Mouse (Mus musculus) embryonic facial prominence, embryonic 15.5 days (tissue): ENCODE measurements around the gene Gprc5c. TPM values are rescaled to one million over a fixed set of nuclear protein-coding genes. Genes with fewer than 3 reads are reported as not detected.

Experiments used
- ATAC-seq: fragments of 200-750 bp; cut with Nextera tagmentation; 2 replicates; pipeline ENCODE4 v1.8.0; 2017; ENCODE audit warnings: low read depth, moderate TSS enrichment; ENCODE audit not compliant: insufficient number of reproducible peaks, low FRiP score, low TSS enrichment
- H3K27ac ChIP-seq: fragments of 300-500 bp; sonication (generic); replicated peaks from 2 replicates; pipeline ENCODE4 v1.5.1; 2015; ENCODE audit warnings: mild to moderate bottlenecking, inconsistent platforms
- H3K27me3 ChIP-seq: fragments of 300-500 bp; sonication (generic); 2 replicates; pipeline ENCODE4 v1.6.1; 2015; ENCODE audit warnings: inconsistent platforms
- H3K36me3 ChIP-seq: fragments of 300-500 bp; sonication (generic); 2 replicates; pipeline ENCODE4 v1.6.1; 2015; ENCODE audit warnings: mild to moderate bottlenecking, inconsistent platforms
- H3K4me1 ChIP-seq: fragments of 300-500 bp; sonication (generic); 2 replicates; pipeline ENCODE4 v1.6.1; 2015; ENCODE audit warnings: inconsistent platforms
- H3K4me2 ChIP-seq: fragments of 300-500 bp; sonication (generic); replicated peaks from 2 replicates; pipeline ENCODE4 v1.6.1; 2015; ENCODE audit warnings: mild to moderate bottlenecking, inconsistent platforms
- H3K4me3 ChIP-seq: fragments of 300-500 bp; sonication (generic); replicated peaks from 2 replicates; pipeline ENCODE4 v1.5.1; 2015; ENCODE audit warnings: mild to moderate bottlenecking, inconsistent platforms
- H3K9ac ChIP-seq: fragments of 300-500 bp; sonication (generic); 2 replicates; pipeline ENCODE4 v1.6.1; 2015; ENCODE audit warnings: inconsistent platforms
- H3K9me3 ChIP-seq: fragments of 300-500 bp; sonication (generic); replicated peaks from 2 replicates; pipeline ENCODE4 v1.6.1; 2016; ENCODE audit warnings: inconsistent platforms
- WGBS: fragments of 180-500 bp; shearing (Covaris S2); methylation state at CpG from one replicate; pipeline ENCODE4 v1.1.7; 2015; 5-methylcytosine and 5-hydroxymethylcytosine counted together
- polyA plus RNA-seq: library from polyadenylated mRNA; unstranded; fragments of >200 nt; fragmentation: Nextera tagmentation; extraction: Ambion mirVana; gene quantifications from 2 replicates; pipeline ENCODE4 v1.2.1, GENCODE M21; 2015

Gene Gprc5c
- polyA plus RNA-seq, 1 experiment from 2014 or later: 45.4 TPM

- no peak overlapping the region for H3K27ac ChIP-seq
- H3K4me1 ChIP-seq: 0 out of 2 replicates have a peak, but pooled peaks cover 24% of the 10 kb centered on the region
- H3K36me3 ChIP-seq: no peaks in the 10 kb centered on the region
- H3K9me3 ChIP-seq: no peaks in the 10 kb centered on the region
- H3K4me2 ChIP-seq: no peak overlapping the region
- no peak overlapping the region for H3K4me3 ChIP-seq
- H3K9ac ChIP-seq: no peak overlapping the region
- no peak for ATAC-seq
- WGBS: 87% methylated on average over 4 of the region's 4 CpGs
- no peaks in the 10 kb centered on the region for H3K27me3 ChIP-seq
These were observed 34.0 kb upstream of the Gprc5c start for GRCm38 (mm10) chr11:114816934-114817333.

- Histone ChIP-seq H3K27ac (no peak overlapping the region), H3K9me3 (no peaks in the 10 kb centered on the region), H3K4me3 (no peak overlapping the region), H3K27me3 (no peaks in the 10 kb centered on the region), H3K4me1 (peaks cover 29% of the 10 kb centered on the region), H3K9ac (no peak overlapping the region), H3K4me2 (no peak overlapping the region), H3K36me3 (no peaks in the 10 kb centered on the region)
- ATAC-seq: no peak
- whole genome bisulfite sequencing: 84% methylated on average over 7 of the region's 7 CpGs
These were observed 32.8 kb upstream of the Gprc5c start for GRCm38 (mm10) chr11:114818185-114818584.

- 34% methylated on average over 2 of the region's 2 CpGs for WGBS
- no peak overlapping the region for H3K27ac ChIP-seq
These were observed 31.8 kb upstream of the Gprc5c start for GRCm38 (mm10) chr11:114819110-114819509.

GRCm38 (mm10) chr11:114820444-114820843 is 30.5 kb upstream of the Gprc5c start:
- no peak overlapping the region for H3K27ac ChIP-seq
- H3K4me1 ChIP-seq: peaks cover 33% of the 10 kb centered on the region
- H3K4me3 ChIP-seq: no peak overlapping the region
- H3K9me3 ChIP-seq: no peaks in the 10 kb centered on the region
- no peak overlapping the region for H3K9ac ChIP-seq
- H3K27me3 ChIP-seq: no peaks in the 10 kb centered on the region
- no peak for ATAC-seq
- no peak overlapping the region for H3K4me2 ChIP-seq
- WGBS: 28% methylated on average over 3 of the region's 3 CpGs
- H3K36me3 ChIP-seq: no peaks in the 10 kb centered on the region

More at GRCm38 (mm10) chr11:114819110-114819509, 31.8 kb upstream of the Gprc5c start:
- Histone ChIP-seq H3K4me2 (no peak overlapping the region), H3K9me3 (no peaks in the 10 kb centered on the region), H3K36me3 (no peaks in the 10 kb centered on the region), H3K9ac (no peak overlapping the region), H3K4me1 (peaks cover 38% of the 10 kb centered on the region), H3K4me3 (no peak overlapping the region), H3K27me3 (no peaks in the 10 kb centered on the region)
- no peak for ATAC-seq

- no peaks in the 10 kb centered on the region for H3K36me3 ChIP-seq
- WGBS: 48% methylated on average over 1 of the region's 1 CpGs
- no peaks in the 10 kb centered on the region for H3K27me3 ChIP-seq
- H3K9ac ChIP-seq: no peak overlapping the region
- H3K27ac ChIP-seq: no peak overlapping the region
- no peak overlapping the region for H3K4me2 ChIP-seq
- H3K9me3 ChIP-seq: no peaks in the 10 kb centered on the region
- H3K4me1 ChIP-seq: peaks cover 33% of the 10 kb centered on the region
- no peak overlapping the region for H3K4me3 ChIP-seq
- no peak for ATAC-seq
These were observed 29.6 kb upstream of the Gprc5c start for GRCm38 (mm10) chr11:114821325-114821724.

- Histone ChIP-seq H3K4me1 (peaks cover 33% of the 10 kb centered on the region), H3K4me3 (no peak overlapping the region), H3K4me2 (peak overlapping the region; percentile 9), H3K9me3 (no peaks in the 10 kb centered on the region), H3K9ac (no peak overlapping the region; the same call in 1 of the 2 replicates), H3K27ac (peak overlapping the region; percentile 71), H3K27me3 (no peaks in the 10 kb centered on the region), H3K36me3 (no peaks in the 10 kb centered on the region)
- peak; percentile 88 for ATAC-seq
- WGBS: 30% methylated on average over 12 of the region's 12 CpGs
These were observed 28.2 kb upstream of the Gprc5c start for GRCm38 (mm10) chr11:114822727-114823126.

GRCm38 (mm10) chr11:114823199-114823725 is 27.7 kb upstream of the Gprc5c start:
- H3K4me2 ChIP-seq: peak overlapping the region; percentile 9
- peaks cover 33% of the 10 kb centered on the region for H3K4me1 ChIP-seq
- WGBS: 6% methylated on average over 11 of the region's 11 CpGs
- H3K9ac ChIP-seq: no peak overlapping the region
- ATAC-seq: peak; percentile 55
- no peaks in the 10 kb centered on the region for H3K27me3 ChIP-seq
- no peaks in the 10 kb centered on the region for H3K9me3 ChIP-seq
- no peak overlapping the region for H3K4me3 ChIP-seq
- H3K27ac ChIP-seq: peak overlapping the region; percentile 71
- H3K36me3 ChIP-seq: no peaks in the 10 kb centered on the region

GRCm38 (mm10) chr11:114826686-114827085 is 24.3 kb upstream of the Gprc5c start:
- Histone ChIP-seq H3K9ac (no peak overlapping the region), H3K4me2 (no peak overlapping the region), H3K36me3 (no peaks in the 10 kb centered on the region), H3K4me3 (no peak overlapping the region), H3K27ac (no peak overlapping the region), H3K27me3 (no peaks in the 10 kb centered on the region), H3K9me3 (no peaks in the 10 kb centered on the region), H3K4me1 (peaks cover 38% of the 10 kb centered on the region)
- 42% methylated on average over 5 of the region's 5 CpGs for WGBS
- ATAC-seq: no peak

GRCm38 (mm10) chr11:114829499-114830432 is 21.2 kb upstream of the Gprc5c start:
- H3K9me3 ChIP-seq: no peaks in the 10 kb centered on the region
- peak; percentile 78 for ATAC-seq
- H3K9ac ChIP-seq: peak overlapping the region; percentile 31; the same call in 1 of the 2 replicates
- no peaks in the 10 kb centered on the region for H3K27me3 ChIP-seq
- no peaks in the 10 kb centered on the region for H3K36me3 ChIP-seq
- peak overlapping the region; percentile 53 for H3K4me2 ChIP-seq
- peak overlapping the region; percentile 27 for H3K4me3 ChIP-seq
- WGBS: 4% methylated on average over 24 of the region's 24 CpGs
- peaks cover 20% of the 10 kb centered on the region for H3K4me1 ChIP-seq
- H3K27ac ChIP-seq: peak overlapping the region; percentile 77

GRCm38 (mm10) chr11:114830433-114830773 is 20.5 kb upstream of the Gprc5c start:
- H3K27me3 ChIP-seq: no peaks in the 10 kb centered on the region
- 14% methylated on average over 8 of the region's 8 CpGs for WGBS
- ATAC-seq: no peak
- peak overlapping the region; percentile 53 for H3K4me2 ChIP-seq
- H3K9me3 ChIP-seq: no peaks in the 10 kb centered on the region
- no peaks in the 10 kb centered on the region for H3K36me3 ChIP-seq
- peak overlapping the region; percentile 27; the same call in 1 of the 2 replicates for H3K4me3 ChIP-seq
- H3K9ac ChIP-seq: no peak overlapping the region
- peaks cover 20% of the 10 kb centered on the region for H3K4me1 ChIP-seq
- peak overlapping the region; percentile 77 for H3K27ac ChIP-seq

- no peak overlapping the region for H3K4me2 ChIP-seq
- H3K36me3 ChIP-seq: no peaks in the 10 kb centered on the region
- no peak overlapping the region for H3K4me3 ChIP-seq
- no peaks in the 10 kb centered on the region for H3K9me3 ChIP-seq
- peaks cover 20% of the 10 kb centered on the region for H3K4me1 ChIP-seq
- H3K9ac ChIP-seq: no peak overlapping the region
- 62% methylated on average over 5 of the region's 5 CpGs for WGBS
- no peak overlapping the region for H3K27ac ChIP-seq
- no peaks in the 10 kb centered on the region for H3K27me3 ChIP-seq
- ATAC-seq: no peak
These were observed 17.8 kb upstream of the Gprc5c start for GRCm38 (mm10) chr11:114833166-114833565.
